Mouse (Mus musculus) midbrain, embryonic 15.5 days (tissue): Measurements from ENCODE around the gene Vamp3. TPM values are rescaled to one million over a fixed set of nuclear protein-coding genes. Genes with fewer than 3 reads are reported as not detected.

Experiments
- ATAC-seq: fragments of 200-750 bp; cut with Nextera tagmentation; replicated peaks from 2 replicates; pipeline ENCODE4 v1.8.0; 2017; ENCODE audit warnings: moderate TSS enrichment
- H3K27ac ChIP-seq: fragments of 300-500 bp; sonication (generic); 2 replicates; pipeline ENCODE4 v1.5.1; 2015; ENCODE audit warnings: mild to moderate bottlenecking, inconsistent platforms
- H3K27me3 ChIP-seq: fragments of 300-500 bp; sonication (generic); replicated peaks from 2 replicates; pipeline ENCODE4 v1.6.1; 2015; ENCODE audit warnings: inconsistent platforms
- H3K36me3 ChIP-seq: fragments of 300-500 bp; sonication (generic); replicated peaks from 2 replicates; pipeline ENCODE4 v1.6.1; 2015; ENCODE audit warnings: inconsistent platforms
- H3K4me1 ChIP-seq: fragments of 300-500 bp; sonication (generic); 2 replicates; pipeline ENCODE4 v1.6.1; 2015; ENCODE audit warnings: inconsistent platforms
- H3K4me2 ChIP-seq: fragments of 300-500 bp; sonication (generic); 2 replicates; pipeline ENCODE4 v1.6.1; 2015; ENCODE audit warnings: inconsistent platforms, mild to moderate bottlenecking, moderate library complexity
- H3K4me3 ChIP-seq: fragments of 300-500 bp; sonication (generic); 2 replicates; pipeline ENCODE4 v1.5.1; 2015; ENCODE audit warnings: mild to moderate bottlenecking, inconsistent platforms
- H3K9ac ChIP-seq: fragments of 300-500 bp; sonication (generic); 2 replicates; pipeline ENCODE4 v1.6.1; 2015; ENCODE audit warnings: mild to moderate bottlenecking, inconsistent platforms
- H3K9me3 ChIP-seq: fragments of 300-500 bp; sonication (generic); 2 replicates; pipeline ENCODE4 v1.6.1; 2016; ENCODE audit warnings: inconsistent platforms
- WGBS: fragments of 180-500 bp; shearing (Covaris S2); methylation state at CpG from one replicate; pipeline ENCODE4 v1.1.7; 2015; ENCODE audit warnings: mixed read lengths; 5-methylcytosine and 5-hydroxymethylcytosine counted together
- polyA plus RNA-seq: library from polyadenylated mRNA; unstranded; fragments of >200 nt; fragmentation: Nextera tagmentation; extraction: Ambion mirVana; gene quantifications from 2 replicates; pipeline ENCODE4 v1.2.1, GENCODE M21; 2015

Vamp3 gene
- 48.5 and 52.4 TPM in 2 replicates for polyA plus RNA-seq

DNA sequence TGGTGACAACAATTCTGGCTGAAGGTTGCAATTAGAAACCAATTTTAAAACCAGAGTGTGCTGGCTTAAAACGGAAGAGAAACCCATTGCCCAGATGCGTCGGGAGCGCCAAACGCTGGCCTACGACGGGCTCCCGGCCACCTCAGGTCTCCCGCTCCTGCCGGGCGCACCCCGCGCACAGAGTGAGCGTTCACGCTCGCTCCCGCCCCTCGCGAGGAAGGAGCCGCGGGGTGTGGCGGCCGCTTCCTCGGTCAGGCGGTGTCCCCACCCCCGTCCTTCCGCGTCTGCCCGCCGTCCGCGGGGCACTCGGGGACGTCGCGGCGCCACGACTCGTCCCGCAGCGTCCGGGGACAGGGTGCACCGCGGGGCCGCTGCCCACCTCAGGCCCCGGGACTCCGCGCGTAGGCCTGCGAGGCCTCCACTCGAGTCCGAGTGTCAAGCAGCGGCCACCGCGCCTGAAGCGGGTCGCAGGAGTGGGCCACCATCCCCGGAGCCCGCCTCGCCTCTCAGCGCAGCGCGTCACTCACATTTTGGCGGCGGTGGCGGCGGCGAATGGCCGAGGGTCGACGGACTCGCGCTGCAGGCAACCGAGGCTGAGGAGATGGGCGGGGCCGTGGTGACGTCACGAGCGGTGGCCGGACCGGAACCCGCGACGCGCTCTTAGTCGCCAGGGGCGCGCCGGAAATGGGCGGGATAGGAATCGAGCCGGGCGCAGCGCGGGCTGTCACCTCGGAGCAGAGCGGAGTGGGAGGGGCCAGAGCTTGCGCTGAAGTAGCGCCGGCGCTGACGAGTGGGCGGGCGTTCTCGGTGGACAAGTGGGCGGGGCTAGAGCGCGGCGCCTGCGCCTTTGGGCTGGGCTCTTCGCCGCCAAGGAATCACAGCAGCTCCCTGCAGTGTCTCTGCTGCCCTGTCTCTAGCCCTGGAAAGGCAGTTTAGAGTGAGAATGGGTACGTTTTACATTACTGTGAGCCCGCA, at the start of gene Vamp3:
Gene Vamp3 (minus strand): TSS at position 617 of the 975 bp plus-strand sequence.
- H3K36me3 ChIP-seq: peaks cover 17% of the 10 kb centered on the region

DNA sequence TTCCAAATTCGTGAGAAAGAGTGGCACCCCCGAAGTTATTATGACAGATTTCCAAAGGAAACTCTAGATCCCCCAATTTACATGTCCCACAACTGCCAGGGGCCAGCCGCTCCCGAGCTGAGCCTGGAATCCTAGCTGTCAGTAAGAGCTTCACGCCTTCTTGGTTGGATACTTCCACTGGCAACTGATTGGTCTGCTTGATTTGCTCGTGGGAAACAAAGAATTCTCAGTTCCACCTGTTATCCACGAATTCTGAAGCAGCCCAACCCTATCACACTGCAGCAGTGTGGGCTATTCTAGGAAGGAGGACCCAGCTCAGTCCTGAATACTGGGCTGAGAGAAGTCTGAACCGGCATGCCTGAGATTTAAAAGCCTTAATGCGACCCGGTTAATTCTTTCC, 48.7 kb upstream of the Vamp3 start:
- Histone ChIP-seq H3K4me2 (peak overlapping the region; percentile 70), H3K4me1 (peaks cover 56% of the 10 kb centered on the region), H3K9me3 (no peaks in the 10 kb centered on the region), H3K27ac (peak overlapping the region; percentile 98), H3K27me3 (no peaks in the 10 kb centered on the region), H3K4me3 (peak overlapping the region; percentile 85), H3K36me3 (no peaks in the 10 kb centered on the region), H3K9ac (peak overlapping the region; percentile 93)
- no peak for ATAC-seq
- WGBS: 15% methylated on average over 10 of the region's 10 CpGs

More for the DNA sequence above, at the start of gene Vamp3:
- ATAC-seq: peak; percentile 99
- H3K9ac ChIP-seq: peak within 1 kb of the TSS; percentile 90
- WGBS: under 1% methylated on average over 114 of the region's 114 CpGs
- peaks cover 24% of the 10 kb centered on the region for H3K4me1 ChIP-seq
- peak within 1 kb of the TSS; percentile 85 for H3K4me3 ChIP-seq
- no peaks in the 10 kb centered on the region for H3K27me3 ChIP-seq
- peak within 1 kb of the TSS; percentile 71 for H3K4me2 ChIP-seq
- peak within 1 kb of the TSS; percentile 95 for H3K27ac ChIP-seq
- no peaks in the 10 kb centered on the region for H3K9me3 ChIP-seq

DNA sequence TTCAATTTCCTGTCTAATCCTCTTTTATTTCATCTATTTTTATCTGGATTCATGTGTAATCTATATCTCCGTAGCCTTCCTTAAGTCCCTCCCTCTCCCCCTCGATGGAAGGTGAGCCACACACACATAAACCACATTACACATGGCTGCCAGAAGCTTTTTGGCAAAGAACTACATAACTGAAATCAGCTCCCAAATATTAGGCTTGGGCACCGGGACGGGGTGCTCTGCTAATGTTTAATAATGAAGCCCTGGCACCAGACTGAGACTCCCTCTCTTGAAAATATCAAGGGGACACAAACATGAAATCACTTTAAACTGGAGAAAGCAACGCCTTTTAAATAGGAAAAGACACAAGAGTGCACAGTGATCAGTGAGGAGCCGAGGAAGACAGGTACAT, 48.1 kb upstream of the Vamp3 start:
- peak overlapping the region; percentile 70 for H3K4me2 ChIP-seq
- peak overlapping the region; percentile 85 for H3K4me3 ChIP-seq
- peak overlapping the region; percentile 98; the same call in 1 of the 2 replicates for H3K27ac ChIP-seq
- H3K4me1 ChIP-seq: peaks cover 59% of the 10 kb centered on the region
- no peaks in the 10 kb centered on the region for H3K27me3 ChIP-seq
- no peak overlapping the region; the same call in 1 of the 2 replicates for H3K9ac ChIP-seq
- WGBS: 49% methylated on average over 6 of the region's 6 CpGs
- H3K9me3 ChIP-seq: no peaks in the 10 kb centered on the region
- no peak for ATAC-seq
- H3K36me3 ChIP-seq: no peaks in the 10 kb centered on the region

DNA sequence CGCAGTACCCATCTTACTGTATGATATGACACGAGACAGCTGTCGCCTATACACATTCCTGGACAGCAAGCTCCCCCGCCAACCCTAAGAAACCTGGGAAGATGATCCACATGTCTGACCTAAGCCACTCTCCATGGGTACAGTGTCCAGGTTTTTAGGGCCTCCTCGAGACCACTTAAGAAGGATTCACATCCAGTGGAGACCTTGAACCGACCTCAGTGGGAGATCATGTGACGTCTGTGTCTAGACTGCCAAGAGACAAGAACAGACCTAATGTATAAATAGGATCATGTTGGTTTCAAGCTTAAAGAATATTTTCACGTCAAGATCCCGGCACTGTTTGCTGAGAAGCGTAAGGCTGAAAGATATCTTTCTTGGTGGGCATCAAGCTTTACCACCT, 46.4 kb upstream of the Vamp3 start:
- Histone ChIP-seq H3K9ac (no peak overlapping the region), H3K36me3 (no peaks in the 10 kb centered on the region), H3K9me3 (no peaks in the 10 kb centered on the region), H3K4me1 (peaks cover 67% of the 10 kb centered on the region), H3K27me3 (no peaks in the 10 kb centered on the region), H3K27ac (no peak overlapping the region), H3K4me2 (peak overlapping the region; percentile 7; the same call in 1 of the 2 replicates), H3K4me3 (no peak overlapping the region)
- no peak for ATAC-seq
- WGBS: 83% methylated on average over 10 of the region's 10 CpGs

DNA sequence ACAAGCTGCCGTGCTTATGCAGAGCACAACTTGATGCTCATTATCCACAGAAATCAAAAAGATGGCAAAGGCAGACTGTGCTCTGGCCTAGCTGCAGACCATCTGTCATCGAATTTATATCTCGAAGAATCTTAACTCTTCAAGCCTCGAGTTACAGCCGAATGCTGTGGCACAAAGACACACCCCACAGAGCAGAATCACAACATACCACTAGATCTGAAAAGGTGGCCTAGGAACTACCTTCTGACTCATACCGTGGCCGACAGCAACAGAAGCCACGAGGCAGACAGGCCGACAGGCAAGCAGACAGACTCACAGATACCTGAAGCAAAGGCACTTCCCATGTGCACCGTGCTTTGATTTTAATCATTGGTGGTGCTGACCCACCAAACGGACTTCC, 45.9 kb upstream of the Vamp3 start:
- Histone ChIP-seq H3K9ac (no peak overlapping the region), H3K4me1 (peaks cover 67% of the 10 kb centered on the region), H3K9me3 (no peaks in the 10 kb centered on the region), H3K36me3 (no peaks in the 10 kb centered on the region), H3K27ac (no peak overlapping the region), H3K27me3 (no peaks in the 10 kb centered on the region), H3K4me2 (peak overlapping the region; percentile 7; the same call in 1 of the 2 replicates), H3K4me3 (no peak overlapping the region)
- no peak for ATAC-seq
- WGBS: 76% methylated on average over 11 of the region's 11 CpGs

DNA sequence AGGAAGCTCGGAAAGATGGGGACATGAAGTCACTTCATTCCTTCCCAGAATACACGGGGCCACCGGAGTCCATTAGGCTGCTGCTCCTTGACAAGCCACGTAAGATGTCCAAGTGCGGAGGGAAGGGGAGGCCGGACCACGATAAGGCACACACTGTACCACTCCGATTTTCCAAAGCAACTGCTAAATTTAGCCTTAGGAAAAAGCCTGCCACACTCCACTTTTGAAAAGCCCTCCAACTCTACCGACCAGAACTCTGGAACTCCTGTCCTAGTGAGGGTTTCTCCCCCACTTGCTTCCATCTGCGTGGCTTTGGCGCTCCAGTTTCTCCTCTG, 39.3 kb upstream of the Vamp3 start:
- Histone ChIP-seq H3K27ac (0 out of 2 replicates have a peak overlapping the region, but pooled peaks have one; percentile 40), H3K4me1 (peaks cover 52% of the 10 kb centered on the region), H3K9me3 (no peaks in the 10 kb centered on the region), H3K27me3 (no peaks in the 10 kb centered on the region), H3K9ac (no peak overlapping the region), H3K4me3 (no peak overlapping the region), H3K4me2 (no peak overlapping the region), H3K36me3 (peaks cover 6% of the 10 kb centered on the region; the same call in 1 of the 2 replicates)
- no peak for ATAC-seq
- WGBS: 88% methylated on average over 11 of the region's 11 CpGs

DNA sequence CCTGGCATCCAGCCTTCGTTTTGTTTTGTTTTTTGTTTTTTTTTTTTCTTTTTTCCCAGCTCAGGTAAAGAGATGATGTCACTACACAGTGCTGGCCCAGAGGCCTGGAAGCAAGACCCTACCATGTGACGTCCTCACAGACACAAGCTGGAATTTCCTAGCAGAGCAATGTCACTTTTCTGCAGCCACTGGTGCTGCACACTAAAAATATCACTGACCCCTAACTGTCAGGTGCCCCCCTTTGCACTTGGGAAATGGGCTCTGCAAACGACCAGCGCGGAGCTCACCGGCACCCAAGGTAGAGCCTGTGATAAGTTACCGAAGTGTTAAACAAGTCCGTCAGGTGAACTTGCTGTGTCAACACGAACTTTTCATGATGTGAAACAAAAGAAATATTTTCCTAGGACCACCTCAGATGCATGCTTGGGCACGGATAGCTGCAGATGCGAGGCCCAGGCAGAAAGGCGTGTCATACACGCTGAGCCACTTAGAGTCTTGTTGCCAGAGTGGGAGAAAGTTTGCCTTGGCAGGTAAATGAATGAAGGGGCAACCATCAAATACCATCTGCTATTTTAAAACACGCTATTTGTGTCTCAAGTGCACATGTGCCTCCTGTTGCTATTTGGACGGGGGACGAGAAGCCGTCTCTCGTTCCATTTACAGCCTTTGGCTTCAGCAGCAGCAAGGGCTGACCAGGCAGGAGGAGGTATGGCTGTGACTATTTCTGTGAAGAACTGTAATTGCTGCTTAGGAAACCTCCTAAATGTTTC, 38.8 kb upstream of the Vamp3 start:
- peaks cover 47% of the 10 kb centered on the region for H3K4me1 ChIP-seq
- no peak overlapping the region for H3K9ac ChIP-seq
- no peaks in the 10 kb centered on the region for H3K9me3 ChIP-seq
- no peaks in the 10 kb centered on the region for H3K27me3 ChIP-seq
- H3K4me2 ChIP-seq: no peak overlapping the region
- no peak overlapping the region for H3K27ac ChIP-seq
- ATAC-seq: no peak
- no peak overlapping the region for H3K4me3 ChIP-seq
- WGBS: 90% methylated on average over 18 of the region's 18 CpGs
- peaks cover 6% of the 10 kb centered on the region; the same call in 1 of the 2 replicates for H3K36me3 ChIP-seq

DNA sequence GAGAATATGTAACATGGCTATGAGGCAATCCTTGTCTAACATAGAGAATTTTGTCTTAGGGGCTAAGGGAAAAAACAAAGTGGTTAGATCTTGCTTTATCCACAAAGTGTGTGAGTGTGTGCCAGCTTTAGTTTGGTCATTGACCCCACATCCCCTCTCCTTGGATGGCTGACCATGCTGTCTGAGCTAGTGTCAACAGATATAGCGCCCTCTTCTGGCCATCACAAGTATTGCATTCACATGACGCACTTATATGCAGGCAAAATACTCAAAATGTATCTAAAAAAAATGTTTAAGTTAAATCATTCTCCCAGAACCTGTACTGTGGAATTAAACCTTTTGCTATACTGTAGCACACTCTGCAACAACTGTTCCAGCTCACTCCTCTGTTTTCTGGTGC, 37.4 kb upstream of the Vamp3 start:
- H3K9ac ChIP-seq: no peak overlapping the region
- H3K27me3 ChIP-seq: no peaks in the 10 kb centered on the region
- H3K4me2 ChIP-seq: no peak overlapping the region
- no peaks in the 10 kb centered on the region for H3K9me3 ChIP-seq
- no peak overlapping the region for H3K4me3 ChIP-seq
- no peak for ATAC-seq
- peaks cover 6% of the 10 kb centered on the region; the same call in 1 of the 2 replicates for H3K36me3 ChIP-seq
- H3K27ac ChIP-seq: no peak overlapping the region
- H3K4me1 ChIP-seq: peaks cover 48% of the 10 kb centered on the region
- 33% methylated on average over 2 of the region's 2 CpGs for WGBS

DNA sequence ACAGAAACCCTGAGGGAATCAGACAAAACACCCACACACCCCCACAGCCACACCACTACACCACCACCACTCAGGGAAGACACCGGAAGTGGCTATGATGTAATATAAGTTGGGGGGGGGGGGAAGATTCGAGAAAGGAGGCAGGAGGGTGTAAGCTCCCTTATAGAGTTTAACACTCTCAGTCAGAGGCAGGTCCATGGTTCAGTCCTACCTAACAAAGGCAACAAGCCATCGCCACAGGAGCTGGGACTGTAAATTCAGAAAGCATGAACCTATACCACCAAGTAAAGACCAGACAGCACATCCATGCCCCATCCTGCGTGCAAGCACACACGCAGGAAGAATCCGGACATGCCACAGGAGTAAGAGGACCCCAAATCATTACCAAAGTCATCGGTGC, 31.5 kb upstream of the Vamp3 start, which contains the start of gene Gm13090:
Gene Gm13090 (plus strand): TSS at position 301 of the 400 bp plus-strand sequence.
- H3K27ac ChIP-seq: no peak within 1 kb of the TSS

DNA sequence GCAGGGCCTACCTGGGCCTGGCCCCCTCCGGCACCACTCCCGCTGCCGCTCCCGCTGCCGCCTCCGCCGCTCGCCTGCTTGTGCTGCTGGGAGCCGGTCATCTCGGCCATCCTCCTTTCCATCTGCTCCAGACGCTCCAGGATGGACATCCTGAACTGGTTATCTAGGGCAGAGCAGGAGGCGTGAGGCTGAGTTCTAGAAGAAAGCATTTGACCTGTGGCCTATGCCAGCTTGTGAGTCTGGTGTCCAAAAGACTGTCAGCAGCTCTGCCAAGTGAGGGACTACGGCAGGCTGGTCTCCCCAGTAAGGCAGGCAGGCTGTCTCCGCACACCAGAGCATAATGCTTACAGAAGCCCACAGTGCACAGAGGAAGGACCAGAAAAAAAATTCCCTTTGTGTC, 31.1 kb upstream of the Vamp3 start:
- Histone ChIP-seq H3K4me1 (peaks cover 23% of the 10 kb centered on the region), H3K27ac (no peak overlapping the region), H3K27me3 (no peaks in the 10 kb centered on the region), H3K4me2 (no peak overlapping the region), H3K9me3 (no peaks in the 10 kb centered on the region), H3K36me3 (peaks cover 30% of the 10 kb centered on the region), H3K9ac (no peak overlapping the region), H3K4me3 (no peak overlapping the region)
- 93% methylated on average over 14 of the region's 14 CpGs for WGBS
- ATAC-seq: no peak

More for the DNA sequence above, 31.5 kb upstream of the Vamp3 start, which contains the start of gene Gm13090:
- Histone ChIP-seq H3K4me2 (no peak within 1 kb of the TSS), H3K27me3 (no peaks in the 10 kb centered on the region), H3K9ac (no peak within 1 kb of the TSS), H3K4me3 (no peak within 1 kb of the TSS), H3K9me3 (no peaks in the 10 kb centered on the region), H3K4me1 (peaks cover 23% of the 10 kb centered on the region), H3K36me3 (peaks cover 30% of the 10 kb centered on the region)
- ATAC-seq: no peak
- WGBS: 94% methylated on average over 7 of the region's 7 CpGs

DNA sequence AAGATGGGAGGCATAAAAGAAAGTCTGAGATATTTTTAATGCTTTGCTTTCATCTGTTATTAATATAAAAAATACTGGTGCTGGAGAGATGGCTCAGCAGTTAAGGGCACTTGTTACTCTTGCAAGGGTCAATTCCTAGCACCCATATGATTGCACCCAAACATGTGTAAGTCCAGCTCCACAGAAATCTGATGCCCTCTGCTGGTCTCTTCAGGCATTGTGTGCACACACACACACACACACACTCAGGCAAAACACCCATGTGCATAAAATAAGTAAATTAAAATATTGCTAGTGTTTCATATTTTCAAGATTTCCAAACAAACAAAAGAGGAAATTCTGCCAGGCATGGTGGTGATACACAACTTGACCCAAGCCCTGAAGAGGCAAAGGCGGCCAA, 29.6 kb upstream of the Vamp3 start:
- H3K36me3 ChIP-seq: peaks cover 42% of the 10 kb centered on the region
- H3K27ac ChIP-seq: no peak overlapping the region
- H3K9ac ChIP-seq: no peak overlapping the region
- 100% methylated on average over 1 of the region's 1 CpGs for WGBS
- no peak for ATAC-seq
- H3K9me3 ChIP-seq: no peaks in the 10 kb centered on the region
- no peak overlapping the region for H3K4me3 ChIP-seq
- no peaks in the 10 kb centered on the region for H3K27me3 ChIP-seq
- H3K4me2 ChIP-seq: no peak overlapping the region
- H3K4me1 ChIP-seq: peaks cover 23% of the 10 kb centered on the region

DNA sequence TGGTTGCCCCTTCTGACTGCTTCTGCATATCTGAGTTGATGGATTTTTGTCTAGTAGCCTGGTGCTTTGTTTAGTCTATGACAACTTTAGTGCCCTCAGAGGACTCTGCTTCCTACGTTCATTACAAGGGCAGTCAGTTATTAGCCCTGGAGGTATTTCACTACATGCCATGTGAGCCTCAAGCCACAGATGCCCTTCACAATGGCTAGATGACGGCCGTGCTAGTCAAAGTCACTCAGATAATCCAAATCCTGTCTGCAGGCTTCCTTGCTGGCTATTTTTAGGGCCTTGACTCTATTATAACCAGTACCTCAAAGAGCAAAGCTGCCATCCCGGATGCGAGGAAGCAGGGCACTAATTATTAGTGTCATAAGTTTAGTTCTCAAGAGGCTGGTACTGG, 25.3 kb upstream of the Vamp3 start:
- Histone ChIP-seq H3K27me3 (no peaks in the 10 kb centered on the region), H3K4me3 (no peak overlapping the region), H3K9me3 (no peaks in the 10 kb centered on the region), H3K4me2 (no peak overlapping the region), H3K27ac (no peak overlapping the region), H3K36me3 (peaks cover 78% of the 10 kb centered on the region), H3K9ac (no peak overlapping the region), H3K4me1 (no peaks in the 10 kb centered on the region)
- WGBS: 80% methylated on average over 5 of the region's 5 CpGs
- ATAC-seq: no peak
